Mouse (Mus musculus): Measurements from ENCODE around the gene Dync1li1.
"Not testable (repeated sequence)": the region's sequence is repeated elsewhere in the genome, so short reads cannot be mapped to it uniquely, and the experiment has no call there.

The Dync1li1 gene

DNA sequence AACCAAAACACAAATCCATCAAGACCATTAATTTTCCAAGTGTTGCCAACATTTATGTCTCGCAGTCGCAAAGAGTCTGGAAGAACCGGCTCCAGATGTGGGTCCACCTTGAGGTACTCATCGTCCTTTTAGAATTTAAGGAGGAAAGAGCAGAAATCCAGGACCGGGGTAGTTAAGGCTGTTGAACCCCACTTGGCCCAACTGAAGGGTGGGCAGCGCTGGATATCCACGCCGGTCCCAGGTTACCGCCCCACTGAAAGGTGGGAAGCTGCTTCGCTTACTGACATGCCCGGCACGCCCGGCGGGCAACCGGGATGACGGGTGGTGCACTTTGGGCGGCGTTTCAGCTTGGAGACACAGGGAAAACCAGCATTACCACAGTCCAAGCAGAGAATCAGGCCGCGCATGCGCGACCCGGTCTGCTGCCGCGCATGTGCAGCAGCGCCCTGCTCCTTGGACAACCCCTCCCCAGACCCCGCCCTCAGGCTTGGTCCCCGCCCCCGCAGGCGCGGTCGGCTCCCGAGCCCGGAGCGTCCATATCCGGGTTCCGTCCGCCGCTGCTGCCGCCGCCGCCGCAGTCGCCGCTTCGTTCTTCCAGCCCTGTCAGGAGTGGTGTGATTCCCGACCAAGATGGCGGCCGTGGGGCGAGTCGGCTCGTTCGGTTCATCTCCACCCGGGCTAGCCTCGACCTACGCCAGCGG is at the start of gene Dync1li1:
Gene Dync1li1 (plus strand): TSS at position 539 of the 701 bp plus-strand sequence.
- peak; percentile 92 for ATAC-seq (ENCODE audit: low TSS enrichment)

DNA sequence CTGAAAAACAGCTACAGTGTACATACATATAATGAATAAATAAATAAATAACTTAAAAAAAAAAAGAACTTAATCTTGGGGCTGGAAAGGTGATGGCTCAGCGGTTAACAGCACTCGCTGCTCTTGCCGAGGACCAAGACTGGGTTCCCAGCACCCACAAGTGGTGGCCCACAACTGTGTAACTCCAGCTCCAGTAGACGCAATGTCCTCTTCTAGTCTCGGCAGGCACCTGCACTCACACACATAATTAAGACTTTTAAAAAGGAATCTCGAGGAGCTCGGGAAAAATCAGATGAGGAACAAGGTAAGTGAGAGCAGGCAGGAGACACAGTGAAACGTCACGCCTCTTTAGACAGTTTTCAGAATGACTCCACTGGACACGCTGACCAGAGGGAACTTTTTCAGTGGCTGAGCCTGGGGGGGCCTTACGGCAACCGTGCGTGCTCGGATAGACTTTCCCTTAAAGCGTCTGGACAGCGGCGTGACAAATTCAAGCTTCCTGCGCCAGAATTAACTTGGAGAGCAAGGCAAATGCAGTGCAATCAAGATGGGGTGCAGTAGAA is 49.3 kb upstream of the Dync1li1 start:
- no peak; the same call in 1 of the 2 replicates for ATAC-seq (ENCODE audit: low TSS enrichment)

DNA sequence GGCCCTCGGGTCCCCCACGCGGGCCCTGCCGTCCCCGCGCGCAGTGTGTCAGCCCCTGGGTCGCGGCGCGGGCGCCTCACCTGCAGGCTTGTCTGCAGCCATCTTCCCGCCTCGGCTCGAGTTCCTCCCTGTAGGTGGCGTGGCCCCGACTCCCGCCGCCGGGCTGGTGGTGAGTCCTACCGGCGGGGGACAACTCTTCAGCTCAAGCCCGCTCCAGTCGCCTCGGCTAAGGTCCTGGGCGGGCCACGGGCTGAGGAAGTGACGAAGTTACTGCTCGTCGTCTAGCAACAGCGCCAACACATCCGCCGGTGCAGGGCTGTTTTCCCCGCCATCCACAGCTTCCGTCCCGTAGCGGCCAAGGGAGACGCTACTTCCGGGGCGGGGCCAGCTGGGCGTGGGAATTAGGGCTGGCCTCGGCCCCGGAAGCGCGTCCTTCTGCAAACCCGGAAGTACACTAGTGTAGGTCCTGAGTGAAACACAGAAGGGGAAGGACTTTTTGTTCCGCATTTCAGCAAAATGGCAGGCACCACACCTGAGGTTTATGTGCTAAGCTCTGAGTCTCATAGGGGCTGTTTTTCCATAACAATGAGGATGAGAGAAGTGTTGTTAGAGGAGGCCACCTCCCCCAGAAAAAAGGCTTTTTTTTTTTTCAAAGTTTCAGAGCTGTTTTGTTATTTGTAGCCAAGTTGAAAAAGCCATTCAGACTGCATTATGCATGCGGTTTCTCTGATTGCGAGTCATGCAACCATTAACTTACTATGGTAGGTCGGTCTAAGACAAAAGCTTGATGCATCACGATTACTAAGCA is 48.5 kb upstream of the Dync1li1 start, which contains the start of gene Cnot10:
Gene Cnot10 (minus strand): TSS at position 346 of the 808 bp plus-strand sequence.
- peak; percentile 98 for ATAC-seq (ENCODE audit: low TSS enrichment)

DNA sequence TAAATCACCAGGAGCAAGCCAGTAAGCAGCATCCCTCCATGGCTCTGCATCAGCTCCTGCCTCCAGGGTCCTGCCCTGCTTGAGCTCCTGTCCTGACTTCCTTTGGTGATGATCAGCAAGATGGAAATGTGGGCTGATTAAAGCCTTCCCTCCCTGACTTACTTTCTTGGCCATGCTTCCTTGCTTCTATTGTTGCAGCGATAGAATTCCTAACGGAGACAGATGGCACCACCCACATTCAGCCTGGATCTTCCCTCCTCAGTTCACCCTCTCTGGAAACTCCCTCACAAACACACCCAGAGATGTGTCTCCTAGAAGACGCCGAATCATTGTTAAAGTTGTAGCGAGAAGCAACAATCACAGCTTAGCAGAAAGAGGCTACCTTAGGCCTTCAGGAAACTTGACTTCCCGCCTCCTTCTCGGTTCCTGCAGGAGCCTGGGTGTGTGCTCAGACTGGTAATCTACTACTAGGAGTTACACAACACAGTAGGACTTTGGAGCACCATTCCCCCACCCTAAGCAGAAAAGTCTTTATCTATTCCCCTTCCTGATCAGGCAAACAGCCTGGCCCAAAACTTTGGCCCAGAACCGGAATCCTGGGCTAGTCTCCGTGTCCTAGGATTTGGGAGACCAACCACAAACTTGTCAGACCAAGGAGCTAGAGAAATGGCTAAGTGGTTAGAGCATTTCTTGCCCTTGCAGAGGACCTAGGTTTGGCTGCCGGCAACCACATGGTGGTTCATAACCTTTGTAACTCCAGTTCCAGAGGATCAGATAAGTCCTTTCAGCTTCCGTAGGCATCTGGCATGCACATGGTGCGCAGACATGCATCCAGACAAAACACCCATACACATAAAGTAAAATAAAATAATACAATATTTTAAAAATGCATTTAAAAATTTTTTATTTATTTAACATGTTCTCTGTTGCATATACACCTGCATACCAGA is 41.8 kb upstream of the Dync1li1 start:
- peak; percentile 97 for ATAC-seq (ENCODE audit: low TSS enrichment)

DNA sequence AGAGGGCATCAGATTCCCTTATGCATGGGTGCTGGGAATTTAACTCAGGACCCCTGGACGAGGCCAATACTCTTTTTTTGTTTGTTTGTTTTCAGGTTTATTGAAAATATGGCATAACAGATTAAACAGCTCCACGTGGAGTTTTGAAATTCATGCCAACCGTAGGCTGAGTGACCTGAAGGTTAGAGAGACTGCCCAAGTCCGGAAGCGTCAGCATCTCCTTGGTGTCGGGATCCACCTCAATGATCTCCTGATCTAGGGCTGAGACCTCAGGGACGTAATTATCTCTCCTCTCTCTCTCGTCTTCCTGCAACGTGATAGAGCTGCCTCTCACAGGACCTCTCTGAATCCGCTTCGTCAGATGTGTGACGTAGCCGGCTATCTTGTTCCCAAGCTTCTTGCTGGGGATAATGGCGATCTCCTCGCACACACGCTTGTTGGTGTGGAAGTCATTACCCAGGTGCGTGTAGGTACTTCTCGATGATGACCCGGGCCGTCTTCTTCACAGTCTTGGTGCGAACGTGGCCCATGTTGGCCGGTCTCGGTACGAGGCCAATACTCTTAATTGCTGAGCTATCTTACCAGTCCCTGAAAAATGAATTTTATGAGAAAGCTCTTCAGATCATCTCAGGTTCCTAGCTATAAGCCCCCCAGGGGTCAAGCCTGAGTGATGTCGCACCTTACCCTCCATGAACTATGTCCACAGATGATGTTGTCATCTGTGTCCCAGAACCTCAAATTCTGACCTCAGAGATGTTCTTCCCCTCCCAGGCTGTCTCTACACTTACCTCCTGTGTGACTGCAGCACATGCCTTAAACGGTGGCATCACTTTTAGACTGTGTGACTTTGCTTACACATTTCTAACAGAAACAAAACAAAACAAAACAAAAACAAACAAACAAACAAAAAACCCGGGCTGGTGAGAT is 40.8 kb upstream of the Dync1li1 start:
- ATAC-seq (ENCODE audit: low TSS enrichment) = no peak

DNA sequence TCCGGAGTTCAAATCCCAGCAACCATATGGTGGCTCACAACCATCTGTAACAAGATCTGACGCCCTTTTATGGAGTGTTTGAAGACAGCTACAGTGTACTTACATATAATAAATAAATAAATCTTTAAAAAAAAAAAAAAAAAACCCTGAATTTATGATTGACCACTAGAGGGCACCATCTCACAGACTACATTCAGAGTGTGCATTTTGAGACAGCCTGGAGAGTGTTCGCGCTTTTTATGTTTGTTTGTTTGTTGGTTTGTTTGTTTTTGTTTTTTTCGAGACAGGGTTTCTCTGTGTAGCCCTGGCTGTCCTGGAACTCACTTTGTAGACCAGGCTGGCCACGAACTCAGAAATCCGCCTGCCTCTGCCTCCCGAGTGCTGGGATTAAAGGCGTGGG is 40.1 kb upstream of the Dync1li1 start:
- ATAC-seq (ENCODE audit: low TSS enrichment) = not testable (repeated sequence)

DNA sequence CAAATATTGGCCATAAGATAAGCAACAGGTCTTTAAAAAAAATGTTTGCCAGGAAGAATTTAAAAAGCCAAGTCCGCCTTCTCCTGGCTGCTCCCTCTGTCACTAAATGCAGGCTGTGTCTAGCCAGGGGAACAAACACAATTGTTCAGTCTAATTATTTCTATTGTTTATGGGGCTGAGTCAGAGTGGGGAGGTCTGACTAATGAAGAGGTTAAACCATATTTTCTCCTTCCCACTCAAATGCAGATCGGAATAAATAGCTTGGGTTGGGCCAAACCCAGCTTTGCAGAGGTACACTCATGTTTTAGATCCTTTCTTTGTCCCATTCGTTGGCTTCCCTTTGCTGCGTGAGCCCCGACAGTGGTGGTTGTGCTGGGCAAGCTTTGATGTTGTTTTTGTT is 39.2 kb upstream of the Dync1li1 start:
- ATAC-seq (ENCODE audit: low TSS enrichment) = no peak

DNA sequence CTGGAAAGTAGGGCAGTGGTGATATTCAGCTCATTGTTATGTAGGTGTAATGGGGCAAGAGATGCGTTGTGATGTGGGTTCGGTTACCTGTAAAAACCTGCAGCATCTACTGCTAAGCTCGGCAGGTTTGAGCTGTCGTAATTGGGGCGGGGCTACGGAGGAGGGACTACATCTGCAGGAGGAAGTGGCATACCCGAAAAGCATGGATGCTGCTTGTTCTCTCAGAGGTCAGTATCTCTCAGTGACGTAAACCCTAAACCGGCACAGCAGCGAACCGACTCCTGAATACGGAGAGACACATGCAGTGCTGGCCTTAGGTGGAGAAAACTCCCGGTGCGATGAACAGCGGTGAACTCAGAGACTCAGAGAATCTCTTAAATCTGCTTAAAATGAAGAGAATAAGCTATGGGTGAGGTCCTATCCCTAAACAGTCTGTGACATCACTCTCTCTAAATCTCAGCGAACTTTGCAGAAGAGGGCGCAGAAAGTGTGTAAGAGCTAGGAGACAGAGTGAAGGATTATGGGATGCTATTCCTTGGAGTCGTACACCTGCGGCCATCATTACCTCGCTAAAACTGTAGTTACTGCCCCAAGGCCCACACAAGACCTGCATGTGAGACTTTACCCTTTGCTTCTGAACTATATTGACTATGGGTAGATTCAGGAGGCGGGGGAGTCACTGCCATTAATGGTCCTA is 37.5 kb upstream of the Dync1li1 start:
- ATAC-seq (ENCODE audit: low TSS enrichment) = no peak

DNA sequence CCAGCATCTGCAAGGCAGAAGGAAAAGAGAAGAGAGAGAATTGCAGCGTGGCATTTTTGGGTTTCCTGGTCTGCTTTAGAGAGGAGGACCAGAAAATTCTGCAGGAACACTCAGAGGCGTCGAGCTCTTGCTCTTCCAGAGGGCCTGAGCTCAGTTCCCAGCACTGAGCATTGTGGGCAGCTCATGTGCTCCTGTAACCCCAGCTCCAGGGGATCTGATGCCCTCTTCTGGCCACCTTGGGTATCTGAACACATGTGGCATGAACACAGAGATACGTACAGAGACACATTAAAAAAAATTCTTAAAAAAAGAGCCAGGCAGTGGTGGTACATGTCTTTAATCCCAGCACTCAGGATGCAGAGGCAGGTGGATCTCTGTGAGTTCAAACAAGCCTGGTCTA is 33.2 kb upstream of the Dync1li1 start:
- ATAC-seq (ENCODE audit: low TSS enrichment) = no peak

DNA sequence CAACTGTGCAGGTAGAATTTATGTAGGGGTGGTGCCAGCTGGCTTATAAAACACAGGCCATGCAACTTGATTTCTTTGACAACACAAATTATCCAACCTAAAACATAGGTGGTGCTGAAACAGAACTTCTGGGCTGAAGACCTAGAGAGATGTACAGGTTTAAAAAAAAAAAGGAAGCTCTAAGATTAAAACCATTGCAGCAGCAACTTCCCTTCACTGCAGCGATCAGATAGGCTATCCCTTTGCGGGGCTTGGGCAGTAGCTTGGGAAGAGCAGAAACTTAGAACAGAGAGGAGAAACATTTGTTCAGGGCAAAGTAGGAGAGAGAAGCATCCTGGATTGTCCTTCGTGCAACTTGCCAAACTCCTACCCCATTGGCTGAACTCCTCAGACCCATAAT is 31.9 kb upstream of the Dync1li1 start:
- no peak for ATAC-seq (ENCODE audit: low TSS enrichment)

DNA sequence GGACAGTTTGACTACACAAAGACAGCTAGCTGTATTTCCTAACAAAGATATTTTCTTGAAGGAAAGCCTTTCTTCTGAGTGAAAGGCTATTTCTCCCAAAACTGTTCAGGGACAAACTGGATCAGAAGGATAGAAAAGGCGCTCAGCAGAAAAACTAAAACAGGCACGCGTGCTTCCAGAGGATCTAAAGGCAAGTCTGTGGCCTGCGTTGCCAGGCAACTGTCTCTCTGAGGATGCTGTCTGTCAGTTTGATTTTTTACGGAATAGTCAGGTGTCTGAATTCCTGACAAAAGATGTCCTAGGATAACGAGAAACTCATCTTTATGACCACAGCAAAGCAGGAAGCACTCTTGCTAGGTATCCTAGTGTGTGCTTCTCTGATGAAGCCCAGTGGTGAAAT is 28.1 kb upstream of the Dync1li1 start:
- ATAC-seq (ENCODE audit: low TSS enrichment) = no peak

DNA sequence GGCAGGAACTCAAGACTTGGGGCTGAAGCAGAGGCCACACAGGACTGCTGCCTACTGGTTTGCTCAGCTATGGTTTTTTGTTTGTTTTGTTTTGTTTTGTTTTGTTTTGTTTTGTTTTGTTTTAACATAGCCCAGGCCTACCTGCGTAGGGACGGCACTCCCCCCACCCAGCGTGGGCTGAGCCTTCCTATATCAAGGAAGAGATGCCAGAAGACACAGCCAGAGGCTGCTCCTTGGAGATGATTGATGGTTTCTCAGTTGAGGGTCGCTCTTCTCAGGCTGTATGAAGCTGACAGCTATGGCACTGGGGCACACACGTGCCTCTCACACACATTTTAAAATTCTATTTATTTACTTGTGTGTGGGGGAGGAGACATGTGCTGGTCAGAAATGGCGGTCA is 27.6 kb upstream of the Dync1li1 start:
- no peak for ATAC-seq (ENCODE audit: low TSS enrichment)

DNA sequence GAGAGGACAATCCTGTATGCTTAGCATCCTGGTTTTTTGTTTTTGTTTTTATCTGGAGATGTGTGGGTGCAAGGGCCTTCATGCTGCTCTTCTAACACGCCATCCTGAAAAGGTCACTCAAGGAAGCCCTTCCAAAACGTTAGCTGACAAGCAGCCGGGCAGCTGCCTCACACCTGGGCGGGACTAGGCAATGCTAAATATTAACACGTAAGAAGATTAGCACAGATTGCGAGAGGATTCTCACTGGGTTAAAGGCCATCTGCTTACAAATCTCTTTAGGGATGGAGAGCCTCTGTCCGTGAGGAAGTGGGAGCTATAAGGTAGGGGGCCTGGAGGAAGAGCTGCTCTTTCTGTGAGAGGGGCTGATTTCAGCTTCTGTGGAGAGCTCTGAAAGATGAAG is 26.6 kb upstream of the Dync1li1 start:
- no peak for ATAC-seq (ENCODE audit: low TSS enrichment)

DNA sequence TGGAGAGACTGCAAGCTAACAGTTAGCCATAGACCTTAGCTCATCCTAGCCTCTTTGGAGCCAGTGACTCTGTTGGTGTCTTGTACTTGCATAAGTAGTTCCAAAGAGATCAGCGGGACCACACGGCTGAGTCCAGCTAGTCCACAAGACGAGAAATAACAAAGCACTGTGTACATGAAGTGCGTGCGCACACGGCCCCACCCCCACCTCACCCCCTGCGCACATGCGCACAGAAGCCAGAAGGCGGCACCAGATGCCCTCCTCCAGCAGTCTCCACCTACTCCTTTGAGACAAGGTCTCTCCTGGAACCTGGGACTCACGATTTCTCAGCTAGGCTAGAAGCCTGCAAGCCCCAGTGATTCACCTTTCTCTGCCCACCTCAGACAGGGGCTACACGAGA is 24.8 kb upstream of the Dync1li1 start:
- ATAC-seq (ENCODE audit: low TSS enrichment) = peak; percentile 36

DNA sequence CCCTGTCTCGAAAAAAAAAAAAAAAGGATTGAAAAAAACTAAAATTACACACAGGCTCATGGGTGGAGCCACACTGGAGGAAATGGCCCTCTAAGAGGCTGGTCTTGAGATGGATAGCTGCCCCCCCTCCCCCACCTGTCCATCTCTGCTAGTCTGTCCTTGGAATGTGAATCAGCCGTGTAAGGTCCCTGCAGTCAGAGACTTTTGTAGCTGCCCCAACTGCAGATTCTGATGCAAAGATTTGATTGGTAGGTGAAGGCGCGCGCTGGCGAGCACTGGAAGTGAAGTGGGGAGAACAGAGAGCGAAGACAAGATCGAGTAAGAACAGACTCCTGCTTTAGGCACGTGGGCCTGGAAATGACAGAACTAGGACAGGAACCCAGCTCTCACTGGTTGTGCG is 21.7 kb upstream of the Dync1li1 start:
- no peak for ATAC-seq (ENCODE audit: low TSS enrichment)

DNA sequence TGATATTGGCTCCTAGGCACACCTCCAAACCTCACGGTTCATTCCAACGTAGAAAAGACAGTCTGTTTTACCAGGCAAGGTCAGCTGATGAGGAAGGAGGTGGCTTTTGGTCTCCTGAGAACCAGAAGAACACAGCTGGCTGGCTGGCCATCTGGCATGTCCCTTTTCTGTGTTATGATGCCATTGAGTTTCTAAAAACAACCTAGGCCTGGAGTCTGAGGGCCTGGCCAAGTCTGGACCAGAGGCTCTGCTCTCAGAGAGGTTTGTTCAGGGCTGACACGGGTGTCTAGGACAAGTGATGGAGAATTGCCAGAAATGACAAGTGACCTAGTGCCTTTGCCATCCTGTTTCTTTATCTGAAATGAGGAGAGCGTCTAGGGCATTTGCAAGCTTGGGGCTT is 20.5 kb upstream of the Dync1li1 start:
- ATAC-seq (ENCODE audit: low TSS enrichment) = no peak

DNA sequence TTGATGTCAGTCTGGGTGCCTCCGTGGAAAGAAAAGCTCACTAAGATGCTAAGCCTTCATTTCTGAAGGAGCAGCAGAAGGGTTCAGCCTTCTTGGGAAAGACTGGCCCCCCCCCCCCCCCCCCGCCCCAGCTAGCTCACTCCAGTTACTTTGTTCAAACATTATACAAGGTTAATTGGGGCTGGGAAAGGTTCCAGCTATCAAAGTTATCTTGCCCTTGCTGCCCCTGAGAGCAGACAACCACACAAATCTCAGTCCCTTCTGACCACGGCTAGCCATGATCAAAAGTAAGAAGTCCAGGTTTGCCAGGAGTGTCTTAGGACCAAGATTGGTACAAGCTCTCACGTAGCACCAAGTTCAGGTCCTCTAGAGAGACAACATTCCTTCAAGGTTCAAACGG is 19.6 kb upstream of the Dync1li1 start:
- no peak for ATAC-seq (ENCODE audit: low TSS enrichment)

DNA sequence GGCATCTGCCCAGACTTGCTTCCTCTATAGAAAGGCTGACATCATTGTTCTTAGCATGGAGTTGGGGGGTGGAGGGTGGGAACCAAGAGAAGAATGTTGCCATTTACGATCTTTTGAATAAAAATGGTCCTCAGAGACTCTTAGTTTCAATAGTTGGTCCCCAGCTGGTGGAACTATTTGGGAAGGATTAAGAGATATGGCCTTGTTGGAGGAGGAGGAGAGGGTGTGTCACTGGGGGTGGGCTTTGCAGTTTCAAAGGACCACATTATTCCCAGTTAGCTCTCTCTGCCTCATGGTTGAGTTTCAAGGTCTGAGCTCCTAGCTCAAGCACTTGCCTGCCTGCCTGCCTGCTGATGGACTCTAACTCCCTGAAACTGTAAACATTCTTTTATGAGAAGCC is 16.6 kb upstream of the Dync1li1 start:
- ATAC-seq (ENCODE audit: low TSS enrichment) = no peak

DNA sequence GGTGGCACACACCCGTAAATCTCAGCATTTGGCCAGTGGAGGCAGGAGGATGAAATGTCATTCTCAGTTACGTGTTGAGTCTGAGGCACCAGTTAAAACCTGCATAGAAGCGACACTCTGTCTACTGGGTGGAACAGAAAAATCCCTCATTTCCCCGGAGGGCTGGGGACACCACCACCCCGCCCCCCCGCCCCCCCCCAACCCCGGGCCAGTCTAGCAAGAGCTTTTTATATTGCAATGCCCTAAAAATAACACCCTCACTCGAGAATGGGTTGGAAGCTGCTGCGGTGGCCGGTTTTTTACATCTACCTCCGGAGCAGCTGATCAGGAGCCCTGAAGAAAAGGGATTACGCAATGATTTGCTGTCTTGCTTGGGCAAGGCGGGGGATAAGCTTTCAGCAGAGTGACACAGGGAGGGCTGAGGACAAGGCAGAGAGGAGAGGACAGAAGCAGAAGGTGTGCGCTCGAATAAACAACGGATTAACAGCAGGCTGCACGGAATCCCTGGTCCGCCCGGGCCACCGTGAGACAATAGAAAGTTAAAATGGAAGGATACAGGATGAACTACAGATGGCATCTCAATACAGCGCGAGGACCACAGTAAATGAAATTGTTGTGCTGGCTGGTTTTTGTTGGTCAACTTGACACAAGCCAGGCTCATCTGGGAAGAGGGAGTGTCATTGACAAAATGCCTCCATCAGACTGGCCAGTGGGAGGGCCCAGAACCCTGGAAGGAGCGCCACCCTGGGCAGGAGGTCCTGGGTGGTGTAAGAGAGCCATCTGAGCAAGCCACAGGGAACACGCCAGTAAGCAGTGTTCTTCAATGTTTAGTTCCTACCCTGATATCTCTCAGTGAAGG is 15.7 kb upstream of the Dync1li1 start:
- ATAC-seq (ENCODE audit: low TSS enrichment) = peak; percentile 93

Data from frontal cortex, adult (tissue).